Mouse (Mus musculus): Measurements from ENCODE around the gene Pklr. TPM values are rescaled to one million over a fixed set of nuclear protein-coding genes. Genes with fewer than 3 reads are reported as not detected.
"Not testable (repeated sequence)": the region's sequence is repeated elsewhere in the genome, so short reads cannot be mapped to it uniquely, and the experiment has no call there.

The Pklr gene
- polyA plus RNA-seq, 1 experiment from 2014 or later = 0.33 TPM

GRCm38 (mm10) chr3:89152084-89152835 lies 16.3 kb downstream of the Pklr start:
- H3K4me1 ChIP-seq = peaks cover 7% of the 10 kb centered on the region
- no peak overlapping the region for H3K4me3 ChIP-seq
- H3K27me3 ChIP-seq = peaks cover 57% of the 10 kb centered on the region
- no peaks in the 10 kb centered on the region for H3K9me3 ChIP-seq
- no peak overlapping the region for H3K27ac ChIP-seq
- no peak overlapping the region for H3K4me2 ChIP-seq (replicated peaks)
- ATAC-seq (ENCODE audit: low FRiP score, low read depth) = no peak
- 41% methylated on average over 17 of the region's 17 CpGs for WGBS
- H3K9ac ChIP-seq = no peak overlapping the region
- H3K36me3 ChIP-seq = no peaks in the 10 kb centered on the region

GRCm38 (mm10) chr3:89156951-89157350 lies 21.0 kb downstream of the Pklr start:
- peaks cover 40% of the 10 kb centered on the region for H3K27me3 ChIP-seq
- H3K36me3 ChIP-seq = no peaks in the 10 kb centered on the region
- no peaks in the 10 kb centered on the region for H3K9me3 ChIP-seq
- no peak overlapping the region for H3K4me3 ChIP-seq
- no peak overlapping the region for H3K4me2 ChIP-seq (replicated peaks)
- no peak overlapping the region for H3K9ac ChIP-seq
- H3K27ac ChIP-seq = no peak overlapping the region
- peaks cover 20% of the 10 kb centered on the region for H3K4me1 ChIP-seq
- ATAC-seq (ENCODE audit: low FRiP score, low read depth) = no peak
- WGBS = 85% methylated on average over 8 of the region's 8 CpGs

- WGBS = 15% methylated on average over 7 of the region's 7 CpGs
- H3K4me2 ChIP-seq (replicated peaks) = peak overlapping the region; percentile 94
- H3K27ac ChIP-seq = no peak overlapping the region
- H3K9me3 ChIP-seq = no peaks in the 10 kb centered on the region
- no peaks in the 10 kb centered on the region for H3K36me3 ChIP-seq
- ATAC-seq (ENCODE audit: low FRiP score, low read depth) = no peak
- peak overlapping the region; percentile 59; the same call in 1 of the 2 replicates for H3K4me3 ChIP-seq
- peaks cover 30% of the 10 kb centered on the region for H3K27me3 ChIP-seq
- no peak overlapping the region for H3K9ac ChIP-seq
- H3K4me1 ChIP-seq = peaks cover 20% of the 10 kb centered on the region
Measured at GRCm38 (mm10) chr3:89158651-89159050, 22.7 kb downstream of the Pklr start.

GRCm38 (mm10) chr3:89159211-89159610 lies 23.3 kb downstream of the Pklr start:
- peaks cover 30% of the 10 kb centered on the region for H3K27me3 ChIP-seq
- peaks cover 26% of the 10 kb centered on the region for H3K4me1 ChIP-seq
- peak overlapping the region; percentile 94 for H3K4me2 ChIP-seq (replicated peaks)
- no peak for ATAC-seq (ENCODE audit: low FRiP score, low read depth)
- H3K36me3 ChIP-seq = no peaks in the 10 kb centered on the region
- no peaks in the 10 kb centered on the region for H3K9me3 ChIP-seq
- WGBS = 1% methylated on average over 13 of the region's 13 CpGs
- peak overlapping the region; percentile 59 for H3K4me3 ChIP-seq
- H3K27ac ChIP-seq = no peak overlapping the region
- peak overlapping the region; percentile 63; the same call in 1 of the 2 replicates for H3K9ac ChIP-seq

GRCm38 (mm10) chr3:89159616-89160344 lies 23.8 kb downstream of the Pklr start, which contains the start of gene Hcn3:
TSS of gene Hcn3 (minus strand) at chr3:89160196.
- Histone ChIP-seq H3K4me2 (replicated peaks) (peak within 1 kb of the TSS; percentile 94), H3K9me3 (no peaks in the 10 kb centered on the region), H3K27ac (no peak within 1 kb of the TSS), H3K9ac (peak within 1 kb of the TSS; percentile 63), H3K4me3 (peak within 1 kb of the TSS; percentile 59), H3K36me3 (no peaks in the 10 kb centered on the region), H3K27me3 (peaks cover 30% of the 10 kb centered on the region), H3K4me1 (peaks cover 26% of the 10 kb centered on the region)
- WGBS = under 1% methylated on average over 66 of the region's 66 CpGs
- ATAC-seq (ENCODE audit: low FRiP score, low read depth) = peak; percentile 55; the same call in 1 of the 2 replicates

DNA sequence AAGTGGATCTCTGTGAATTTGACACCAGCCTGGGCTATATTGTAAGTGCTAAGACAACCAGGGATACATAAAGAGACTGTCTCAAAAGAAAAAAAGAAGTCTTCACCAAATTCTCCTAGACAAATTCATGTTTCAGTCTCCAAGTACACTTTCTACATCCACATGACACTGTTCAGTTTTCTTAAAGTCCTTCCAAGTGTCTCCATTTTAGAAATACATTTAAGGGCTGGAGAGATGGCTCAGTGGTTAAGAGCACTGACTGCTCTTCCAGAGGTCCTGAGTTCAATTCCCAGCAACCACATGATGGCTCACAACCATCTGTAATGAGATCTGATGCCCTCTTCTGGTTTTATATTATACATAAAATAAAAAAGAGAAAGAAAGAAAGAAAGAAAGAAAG lies 25.3 kb downstream of the Pklr start:
- H3K4me2 ChIP-seq (replicated peaks); H3K9ac ChIP-seq; H3K36me3 ChIP-seq; H3K27ac ChIP-seq; ATAC-seq (ENCODE audit: low FRiP score, low read depth); H3K4me3 ChIP-seq; H3K9me3 ChIP-seq: not testable (repeated sequence)
- Histone ChIP-seq H3K27me3 (peaks cover 30% of the 10 kb centered on the region), H3K4me1 (peaks cover 35% of the 10 kb centered on the region)

GRCm38 (mm10) chr3:89161786-89162185 lies 25.8 kb downstream of the Pklr start:
- Histone ChIP-seq H3K27ac (no peak overlapping the region), H3K36me3 (peaks cover 7% of the 10 kb centered on the region), H3K4me2 (replicated peaks) (no peak overlapping the region), H3K4me1 (peaks cover 40% of the 10 kb centered on the region), H3K9me3 (no peaks in the 10 kb centered on the region), H3K27me3 (peaks cover 30% of the 10 kb centered on the region), H3K4me3 (no peak overlapping the region), H3K9ac (no peak overlapping the region)
- ATAC-seq (ENCODE audit: low FRiP score, low read depth) = no peak
- 80% methylated on average over 4 of the region's 4 CpGs for WGBS

DNA sequence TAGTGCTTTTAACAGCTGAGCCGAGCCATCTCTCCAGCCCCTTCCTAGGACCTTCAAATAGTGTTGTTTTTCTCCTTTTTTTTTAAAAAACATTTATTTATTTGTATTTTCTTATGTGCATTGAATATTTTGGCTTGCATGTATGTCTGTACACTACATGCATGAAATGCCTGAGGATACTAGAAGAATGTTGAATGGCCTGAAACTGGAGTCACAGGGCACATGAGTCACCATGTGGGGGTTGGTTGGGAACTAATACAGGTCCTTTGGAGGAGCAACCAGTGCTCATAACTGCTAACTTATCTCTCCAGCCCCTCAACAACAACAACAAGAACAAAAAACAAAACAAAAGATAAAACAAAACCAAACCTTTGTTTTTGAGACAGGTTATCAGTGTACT lies 27.2 kb downstream of the Pklr start:
- Histone ChIP-seq H3K9ac (no peak overlapping the region), H3K4me1 (peaks cover 44% of the 10 kb centered on the region), H3K4me3 (no peak overlapping the region), H3K9me3 (no peaks in the 10 kb centered on the region), H3K4me2 (replicated peaks) (no peak overlapping the region), H3K36me3 (peaks cover 19% of the 10 kb centered on the region), H3K27me3 (peaks cover 19% of the 10 kb centered on the region), H3K27ac (no peak overlapping the region)
- no peak for ATAC-seq (ENCODE audit: low FRiP score, low read depth)
- 62% methylated on average over 1 of the region's 1 CpGs for WGBS

DNA sequence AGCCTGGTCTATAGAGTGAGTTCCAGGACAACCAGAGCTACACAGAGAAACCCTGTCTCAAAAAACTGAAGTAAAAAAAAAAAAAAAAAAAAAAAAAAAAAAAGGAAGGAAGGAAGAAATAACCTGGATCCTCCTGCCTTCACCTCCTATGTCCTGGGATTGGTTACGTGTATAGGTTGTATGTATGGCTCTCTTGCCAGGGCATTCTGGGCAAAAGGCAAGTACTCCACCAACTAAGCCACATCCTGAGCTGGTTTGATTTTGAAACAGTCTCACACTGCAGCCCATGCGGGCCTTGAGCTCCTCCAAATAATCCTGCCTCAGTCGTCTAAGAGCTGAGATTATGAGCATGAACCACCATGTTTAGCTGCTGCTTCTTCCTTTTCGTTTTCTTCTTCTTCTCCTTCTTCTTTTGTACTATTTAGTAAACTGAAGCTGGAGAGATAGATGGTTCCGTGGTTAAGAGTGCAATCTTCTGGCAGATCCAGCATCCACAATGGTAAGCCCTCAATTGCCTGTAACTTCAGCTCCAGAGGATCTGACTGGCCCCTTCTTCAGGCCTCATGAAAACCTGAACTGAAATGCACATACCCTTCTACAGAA lies 27.8 kb downstream of the Pklr start:
- Histone ChIP-seq H3K9ac (peak overlapping the region; percentile 98), H3K27me3 (peaks cover 13% of the 10 kb centered on the region), H3K9me3 (no peaks in the 10 kb centered on the region), H3K4me2 (replicated peaks) (peak overlapping the region; percentile 77), H3K4me1 (peaks cover 41% of the 10 kb centered on the region), H3K4me3 (peak overlapping the region; percentile 91), H3K36me3 (peaks cover 25% of the 10 kb centered on the region), H3K27ac (no peak overlapping the region)
- no peak for ATAC-seq (ENCODE audit: low FRiP score, low read depth)
- WGBS = 78% methylated on average over 5 of the region's 5 CpGs

DNA sequence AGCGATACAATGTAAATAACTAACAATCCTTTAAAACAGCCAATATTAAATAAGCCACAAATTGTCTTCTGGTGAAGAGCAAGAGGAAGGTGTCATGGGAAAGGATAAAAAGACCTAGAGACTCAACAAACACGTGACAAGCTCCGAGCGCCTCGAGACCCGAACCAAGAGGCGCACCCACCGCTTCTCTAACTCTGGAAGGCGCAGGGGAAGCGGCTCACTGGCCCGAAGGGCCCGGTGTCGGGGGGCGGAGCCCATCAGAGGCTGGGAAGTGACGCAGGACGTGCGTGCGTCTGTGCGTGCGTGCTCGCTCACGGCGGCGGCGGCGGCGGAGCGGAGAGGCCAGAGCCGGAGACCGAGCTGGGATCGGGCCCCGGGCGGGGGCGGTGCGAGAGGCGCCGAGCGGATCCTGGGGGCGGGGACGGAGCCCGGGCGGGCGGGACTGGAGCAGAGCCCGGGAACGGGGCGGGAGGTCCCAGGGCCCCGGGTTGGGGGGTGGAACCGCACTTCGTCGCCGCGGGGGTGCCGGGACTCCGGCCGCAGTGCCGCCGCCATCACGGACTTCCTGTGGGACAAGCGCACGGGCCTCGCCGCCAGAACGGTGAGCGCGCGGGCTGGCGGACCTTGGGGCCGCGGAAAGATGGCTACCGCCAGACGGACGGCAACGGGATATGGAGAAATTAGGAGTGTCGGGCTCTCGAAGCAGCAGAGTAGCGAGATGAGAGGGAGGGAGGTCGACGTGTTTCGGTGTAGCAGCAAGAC lies 28.7 kb downstream of the Pklr start, which contains the start of gene Clk2:
Clk2 (plus strand) TSS at position 290 of the 762 bp plus-strand sequence.
- H3K36me3 ChIP-seq = peaks cover 35% of the 10 kb centered on the region
- peak within 1 kb of the TSS; percentile 98 for H3K27ac ChIP-seq
- peak within 1 kb of the TSS; percentile 98 for H3K9ac ChIP-seq
- peaks cover 3% of the 10 kb centered on the region; the same call in 1 of the 2 replicates for H3K27me3 ChIP-seq
- no peaks in the 10 kb centered on the region for H3K9me3 ChIP-seq
- WGBS = under 1% methylated on average over 77 of the region's 79 CpGs
- peaks cover 32% of the 10 kb centered on the region for H3K4me1 ChIP-seq
- peak within 1 kb of the TSS; percentile 91 for H3K4me3 ChIP-seq
- H3K4me2 ChIP-seq (replicated peaks) = peak within 1 kb of the TSS; percentile 77
- peak; percentile 98 for ATAC-seq (ENCODE audit: low FRiP score, low read depth)

DNA sequence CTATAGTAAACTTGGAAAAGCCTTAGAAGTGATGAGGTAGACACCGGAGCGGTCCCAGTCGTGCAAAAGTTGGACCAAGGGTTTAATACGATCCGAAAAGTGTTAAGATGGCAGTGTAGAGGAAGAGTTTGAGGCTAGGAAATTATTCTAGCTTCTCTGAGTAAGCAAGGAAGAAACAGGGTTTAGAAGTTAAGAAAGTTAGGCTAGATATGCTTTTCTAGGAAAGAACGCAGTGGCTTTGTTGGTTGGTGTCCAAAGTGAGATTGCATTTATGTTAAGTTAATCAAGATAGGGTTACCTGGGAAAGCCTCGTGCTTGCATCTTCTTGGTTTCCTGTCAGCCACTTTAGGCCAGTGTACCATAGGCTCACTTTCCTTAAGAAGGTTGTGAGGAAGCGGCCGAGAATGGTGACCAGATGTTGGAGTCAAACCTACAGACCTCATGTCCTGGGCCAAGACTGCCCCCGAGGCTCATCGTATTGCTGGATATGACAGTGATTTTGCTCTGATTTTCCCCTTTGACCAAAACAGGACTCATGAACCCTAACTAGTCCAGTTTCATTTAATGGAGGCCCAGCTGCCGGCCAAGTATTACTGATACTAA lies 29.4 kb downstream of the Pklr start:
- Histone ChIP-seq H3K4me1 (peaks cover 25% of the 10 kb centered on the region), H3K9me3 (no peaks in the 10 kb centered on the region), H3K27me3 (no peaks in the 10 kb centered on the region), H3K36me3 (peaks cover 42% of the 10 kb centered on the region), H3K4me3 (peak overlapping the region; percentile 91), H3K27ac (peak overlapping the region; percentile 98), H3K4me2 (replicated peaks) (peak overlapping the region; percentile 77), H3K9ac (peak overlapping the region; percentile 98)
- ATAC-seq (ENCODE audit: low FRiP score, low read depth) = no peak
- WGBS = 12% methylated on average over 12 of the region's 12 CpGs
